Mouse (Mus musculus) cerebellum, adult 2 months (tissue): ENCODE results near the gene Zfp637.

ENCODE experiments used
- CTCF ChIP-seq: fragments of 200-500 bp; IDR thresholded peaks from 2 replicates; pipeline ENCODE4 v1.5.1; 2011; ENCODE audit warnings: low read depth, mild to moderate bottlenecking, control low read depth, low read length, moderate library complexity, borderline replicate concordance; ENCODE audit not compliant: insufficient read depth
- POLR2A ChIP-seq: fragments of 200-500 bp; IDR thresholded peaks from 2 replicates; pipeline ENCODE4 v1.6.1; 2011; ENCODE audit warnings: low read length, control low read depth, borderline replicate concordance; ENCODE audit not compliant: insufficient read depth

DNA sequence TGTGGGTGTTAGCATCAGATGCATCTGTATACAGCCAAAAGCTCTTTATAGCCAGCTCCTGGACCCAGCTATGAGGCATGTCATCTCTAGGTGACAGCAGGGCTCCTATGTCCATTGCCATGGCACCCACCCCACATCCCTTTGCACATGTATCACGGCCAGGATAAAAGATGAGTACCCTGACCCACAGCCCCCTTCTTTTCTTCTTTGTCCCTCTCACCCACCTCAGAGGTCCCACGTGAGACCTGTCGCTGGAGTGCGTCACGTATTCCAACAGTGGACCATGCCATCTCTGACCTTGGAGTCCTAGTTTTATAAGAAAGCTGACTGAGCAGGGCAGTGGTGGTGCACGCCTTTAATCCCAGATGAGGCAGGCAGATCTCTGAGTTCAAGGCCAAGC, 31.2 kb upstream of the Zfp637 start:
- TF ChIP-seq CTCF (no peak), POLR2A (no peak)
